Mouse (Mus musculus) yolk sac, embryonic 10.5 days (tissue): ENCODE measurements around the gene Plppr1.

ENCODE experiments used
- DNase-seq: peaks from one replicate; pipeline ENCODE4 v3.0.0-alpha.2; 2017; ENCODE audit warnings: low spot score

The Plppr1 gene

DNA sequence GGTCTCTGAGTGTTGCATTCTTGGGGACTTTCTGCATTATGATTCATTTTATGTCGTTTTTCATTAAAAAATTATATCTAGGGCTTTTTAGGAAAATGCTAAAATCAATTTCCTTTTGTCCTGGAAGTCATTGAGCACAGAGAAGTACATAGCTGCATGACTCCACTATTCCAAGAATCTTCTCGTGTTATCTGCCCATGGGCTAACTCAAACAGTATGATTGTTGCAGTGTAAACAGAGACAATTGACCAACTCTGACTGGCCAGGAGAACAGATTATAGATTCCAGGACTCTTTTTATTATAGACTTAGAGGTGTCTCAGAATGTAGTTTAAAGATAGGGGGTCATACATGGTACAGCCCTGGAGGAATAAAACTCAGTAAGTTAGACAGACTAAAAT, 327.8 kb downstream of the Plppr1 start:
- peak; percentile 7 for DNase-seq
